Mouse (Mus musculus) neural tube, embryonic 15.5 days (tissue): ENCODE data around the gene Trim41. TPM values are rescaled to one million over a fixed set of nuclear protein-coding genes. Genes with fewer than 3 reads are reported as not detected.
A peak's percentile ranks its signal among the peaks of the same experiment; 100 is the strongest.

Experiments used
- ATAC-seq: fragments of 200-750 bp; cut with Nextera tagmentation; 2 replicates; pipeline ENCODE4 v1.8.0; 2017; ENCODE audit warnings: mild to moderate bottlenecking, moderate TSS enrichment, moderate library complexity; ENCODE audit not compliant: low FRiP score
- H3K27ac ChIP-seq: fragments of 300-500 bp; sonication (generic); replicated peaks from 2 replicates; pipeline ENCODE4 v1.5.1; 2015; ENCODE audit warnings: mild to moderate bottlenecking, inconsistent platforms
- H3K27me3 ChIP-seq: fragments of 300-500 bp; sonication (generic); replicated peaks from 2 replicates; pipeline ENCODE4 v1.6.1; 2015; ENCODE audit warnings: inconsistent platforms
- H3K36me3 ChIP-seq: fragments of 300-500 bp; sonication (generic); 2 replicates; pipeline ENCODE4 v1.6.1; 2015; ENCODE audit warnings: inconsistent platforms
- H3K4me1 ChIP-seq: fragments of 300-500 bp; sonication (generic); 2 replicates; pipeline ENCODE4 v1.6.1; 2015; ENCODE audit warnings: inconsistent platforms
- H3K4me2 ChIP-seq: fragments of 300-500 bp; sonication (generic); 2 replicates; pipeline ENCODE4 v1.6.1; 2015; ENCODE audit warnings: inconsistent platforms, mild to moderate bottlenecking, moderate library complexity
- H3K4me3 ChIP-seq: fragments of 300-500 bp; sonication (generic); replicated peaks from 2 replicates; pipeline ENCODE4 v1.5.1; 2015; ENCODE audit warnings: mild to moderate bottlenecking, inconsistent platforms
- H3K9ac ChIP-seq: fragments of 300-500 bp; sonication (generic); replicated peaks from 2 replicates; pipeline ENCODE4 v1.6.1; 2015; ENCODE audit warnings: mild to moderate bottlenecking, inconsistent platforms
- H3K9me3 ChIP-seq: fragments of 300-500 bp; sonication (generic); replicated peaks from 2 replicates; pipeline ENCODE4 v1.6.1; 2016; ENCODE audit warnings: inconsistent platforms
- WGBS: fragments of 180-500 bp; shearing (Covaris S2); methylation state at CpG from one replicate; pipeline ENCODE4 v1.1.7; 2015; ENCODE audit warnings: mixed read lengths; 5-methylcytosine and 5-hydroxymethylcytosine counted together
- polyA plus RNA-seq: library from polyadenylated mRNA; unstranded; fragments of >200 nt; fragmentation: Nextera tagmentation; extraction: Ambion mirVana; gene quantifications from 2 replicates; pipeline ENCODE4 v1.2.1, GENCODE M21; 2015

Trim41 gene
- polyA plus RNA-seq, 1 experiment from 2014 or later, result 6.4 TPM

DNA sequence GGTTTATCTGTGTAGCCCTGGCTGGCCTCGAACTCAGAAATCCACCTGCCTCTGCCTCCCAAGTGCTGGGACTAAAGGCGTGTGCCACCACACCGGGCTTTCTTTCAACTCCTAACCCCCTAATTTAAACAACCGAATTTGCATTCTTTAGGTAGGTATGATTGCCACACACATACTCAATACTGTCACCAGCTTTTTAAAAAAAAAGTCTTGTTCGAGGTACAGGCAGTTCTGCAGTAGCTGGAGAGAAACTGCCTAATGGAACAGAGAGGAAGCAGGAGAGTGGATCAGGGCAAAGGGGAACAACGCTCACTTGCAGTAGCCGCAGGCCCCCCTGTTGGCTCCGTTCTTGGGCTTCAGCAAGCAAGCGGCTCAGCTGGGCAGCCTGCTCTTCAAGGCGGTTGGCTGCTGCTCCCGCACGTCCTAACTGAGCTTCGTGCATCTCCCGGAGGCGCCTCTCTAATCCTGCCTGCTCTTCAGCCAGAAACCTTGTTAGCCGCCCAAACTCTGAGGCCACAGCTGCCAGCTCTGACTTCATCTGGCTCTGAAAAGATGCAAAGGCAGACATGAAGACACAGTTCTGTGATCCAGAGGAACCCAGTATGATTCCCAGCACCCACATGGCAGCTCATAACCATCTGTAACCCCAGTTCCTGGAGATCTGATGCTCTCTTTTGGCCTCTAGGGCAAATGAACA is 8.3 kb downstream of the Trim41 start:
- ATAC-seq, result no peak
- Histone ChIP-seq H3K4me3 (no peak overlapping the region), H3K27me3 (no peaks in the 10 kb centered on the region), H3K36me3 (peaks cover 85% of the 10 kb centered on the region), H3K4me2 (no peak overlapping the region), H3K9ac (no peak overlapping the region), H3K9me3 (no peaks in the 10 kb centered on the region), H3K4me1 (peaks cover 8% of the 10 kb centered on the region), H3K27ac (no peak overlapping the region)
- 74% methylated on average over 16 of the region's 16 CpGs for WGBS

DNA sequence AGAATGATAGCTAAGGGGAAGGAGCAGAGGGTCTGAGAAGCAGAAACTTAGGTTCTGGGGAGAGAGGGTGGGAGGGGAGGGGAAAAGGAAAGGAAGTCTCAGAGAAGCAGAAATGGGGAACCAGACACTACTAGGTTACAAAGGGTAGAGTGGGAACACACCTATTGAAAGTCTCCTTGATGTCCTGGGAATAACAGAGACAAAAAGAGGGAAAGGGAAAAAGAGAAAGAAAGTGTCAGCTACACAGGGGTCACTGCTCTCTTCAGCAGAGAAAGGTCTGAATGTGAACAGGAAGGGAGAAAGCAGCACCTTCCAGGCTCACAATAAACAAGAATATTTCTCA is 8.9 kb downstream of the Trim41 start:
- no peak overlapping the region for H3K27ac ChIP-seq
- no peak overlapping the region for H3K4me3 ChIP-seq
- H3K9me3 ChIP-seq, result no peaks in the 10 kb centered on the region
- H3K9ac ChIP-seq, result no peak overlapping the region
- H3K27me3 ChIP-seq, result no peaks in the 10 kb centered on the region
- peaks cover 91% of the 10 kb centered on the region for H3K36me3 ChIP-seq
- ATAC-seq, result no peak
- no peak overlapping the region for H3K4me2 ChIP-seq
- H3K4me1 ChIP-seq, result peaks cover 3% of the 10 kb centered on the region

DNA sequence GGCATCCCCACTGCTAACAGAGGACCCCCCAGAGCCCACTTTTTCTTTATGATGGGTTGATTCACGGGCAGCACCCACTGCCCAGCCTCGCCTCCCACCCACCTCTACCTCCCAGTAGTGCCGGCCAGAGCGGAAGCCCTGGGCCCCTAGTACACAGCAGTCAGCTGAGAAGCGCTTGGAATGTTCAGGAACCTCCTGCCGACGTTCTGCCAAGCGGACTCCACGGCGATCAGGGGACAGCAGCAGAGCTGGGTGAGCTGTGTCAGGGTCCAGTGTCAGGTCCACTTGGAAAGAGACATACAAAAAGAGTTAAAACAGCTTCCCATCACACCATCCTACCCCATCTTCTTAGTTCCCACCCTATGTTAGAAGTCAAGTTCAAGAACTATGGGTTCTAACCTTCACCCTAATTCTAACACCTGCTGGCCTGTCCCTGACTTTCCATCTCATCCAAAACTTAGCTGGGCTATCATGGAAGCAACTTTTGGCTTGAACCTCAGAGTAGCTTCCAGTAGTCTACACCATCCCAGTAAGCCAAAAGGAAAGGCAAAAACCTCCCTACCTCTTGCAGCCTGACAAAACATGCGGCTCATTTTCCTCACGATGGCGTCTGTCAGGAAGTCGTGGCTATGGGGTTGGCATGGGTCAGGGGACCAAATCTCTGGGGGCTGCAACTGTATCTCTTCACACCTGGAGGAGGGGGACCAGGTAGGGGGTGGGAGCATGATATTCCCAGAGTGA is 9.4 kb downstream of the Trim41 start:
- WGBS, result 67% methylated on average over 14 of the region's 14 CpGs
- H3K4me1 ChIP-seq, result peaks cover 6% of the 10 kb centered on the region

DNA sequence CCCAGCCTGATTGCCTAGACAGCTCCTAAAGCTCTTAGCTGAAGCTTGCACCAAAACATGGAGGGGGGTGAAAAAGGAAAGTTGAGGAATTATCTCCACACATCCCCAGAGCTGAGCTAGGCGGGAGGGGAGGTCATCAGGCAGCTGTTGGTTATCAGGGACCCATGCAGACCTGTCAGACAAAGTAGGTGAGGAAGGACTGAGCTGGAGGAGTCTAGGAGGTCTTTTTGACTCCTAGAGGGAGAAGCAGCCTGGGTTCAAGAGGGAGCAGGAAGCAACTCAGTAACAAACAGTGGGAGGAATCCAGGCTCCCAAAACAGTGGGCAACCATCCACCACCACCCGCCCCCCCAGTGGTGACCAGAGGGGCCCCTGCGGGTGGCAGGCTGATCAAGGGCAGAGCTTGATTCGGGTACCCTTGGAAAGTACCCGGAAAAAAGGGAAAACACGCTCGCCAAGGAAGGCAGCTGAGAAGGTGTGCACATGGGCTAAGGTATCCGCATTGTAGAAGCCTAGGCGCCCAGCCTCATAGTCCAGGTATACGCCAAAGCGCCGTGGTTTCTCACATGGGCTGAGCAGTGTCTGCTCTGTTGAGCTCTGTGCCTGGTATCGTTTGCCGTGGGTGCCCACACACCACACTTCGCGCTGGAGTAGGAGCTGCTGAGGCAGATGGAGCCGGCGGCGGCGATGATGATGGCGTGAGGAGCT is 10.1 kb downstream of the Trim41 start:
- H3K9me3 ChIP-seq, result no peaks in the 10 kb centered on the region
- peaks cover 95% of the 10 kb centered on the region for H3K36me3 ChIP-seq
- no peak overlapping the region for H3K9ac ChIP-seq
- no peak overlapping the region for H3K4me3 ChIP-seq
- WGBS, result 60% methylated on average over 21 of the region's 21 CpGs
- peak; percentile 48 for ATAC-seq
- no peak overlapping the region for H3K27ac ChIP-seq
- no peak overlapping the region for H3K4me2 ChIP-seq
- H3K27me3 ChIP-seq, result no peaks in the 10 kb centered on the region
- peaks cover 14% of the 10 kb centered on the region for H3K4me1 ChIP-seq

More for the DNA sequence above, 9.4 kb downstream of the Trim41 start:
- H3K9me3 ChIP-seq, result no peaks in the 10 kb centered on the region
- H3K36me3 ChIP-seq, result peaks cover 94% of the 10 kb centered on the region
- no peak overlapping the region for H3K27ac ChIP-seq
- no peaks in the 10 kb centered on the region for H3K27me3 ChIP-seq
- no peak overlapping the region for H3K4me2 ChIP-seq
- peak; percentile 26; the same call in 1 of the 2 replicates for ATAC-seq
- H3K9ac ChIP-seq, result no peak overlapping the region
- no peak overlapping the region for H3K4me3 ChIP-seq

DNA sequence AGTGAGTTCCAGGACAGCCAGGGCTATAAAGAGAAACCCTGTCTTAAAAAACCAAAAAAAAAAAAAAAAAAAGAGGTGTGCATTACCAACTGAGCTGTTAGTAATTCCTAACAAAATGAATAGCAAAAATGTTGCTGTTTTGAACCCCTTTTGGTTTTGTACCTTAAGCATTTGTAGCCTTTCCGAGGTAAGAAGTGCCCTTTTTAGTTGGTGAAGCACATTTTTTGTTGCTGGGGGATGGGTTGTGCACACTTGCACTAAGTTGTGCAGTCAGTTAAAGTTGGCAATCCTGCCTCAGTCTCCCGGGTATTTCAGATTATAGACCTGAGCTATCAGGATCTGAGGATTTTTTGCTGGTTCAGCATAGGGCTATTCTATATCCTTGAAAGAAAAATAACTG is 12.2 kb downstream of the Trim41 start:
- Histone ChIP-seq H3K4me2 (no peak overlapping the region), H3K4me3 (no peak overlapping the region), H3K4me1 (peaks cover 25% of the 10 kb centered on the region), H3K36me3 (peaks cover 82% of the 10 kb centered on the region), H3K27me3 (no peaks in the 10 kb centered on the region), H3K27ac (no peak overlapping the region), H3K9ac (no peak overlapping the region), H3K9me3 (no peaks in the 10 kb centered on the region)
- 86% methylated on average over 2 of the region's 2 CpGs for WGBS
- ATAC-seq, result no peak

DNA sequence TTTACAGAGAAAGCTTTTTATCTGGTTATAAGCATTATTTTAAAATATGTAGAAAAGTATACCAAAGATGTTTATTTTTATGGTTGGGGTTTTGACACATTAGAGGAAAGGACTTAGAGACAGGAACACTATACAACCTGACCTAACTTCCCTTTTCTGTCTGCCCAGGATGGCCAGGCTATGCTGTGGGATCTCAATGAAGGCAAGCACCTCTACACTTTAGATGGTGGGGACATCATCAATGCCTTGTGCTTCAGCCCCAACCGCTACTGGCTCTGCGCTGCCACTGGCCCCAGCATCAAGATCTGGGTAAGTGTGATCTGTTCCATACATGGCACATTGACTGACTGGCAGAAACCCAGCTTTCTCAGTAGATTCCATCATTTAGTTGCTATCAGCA is 13.2 kb downstream of the Trim41 start:
- H3K4me1 ChIP-seq, result peaks cover 27% of the 10 kb centered on the region
- H3K4me3 ChIP-seq, result no peak overlapping the region
- 93% methylated on average over 2 of the region's 2 CpGs for WGBS
- no peaks in the 10 kb centered on the region for H3K27me3 ChIP-seq
- no peak overlapping the region for H3K9ac ChIP-seq
- no peaks in the 10 kb centered on the region for H3K9me3 ChIP-seq
- no peak for ATAC-seq
- no peak overlapping the region for H3K4me2 ChIP-seq
- peaks cover 75% of the 10 kb centered on the region for H3K36me3 ChIP-seq
- H3K27ac ChIP-seq, result no peak overlapping the region

DNA sequence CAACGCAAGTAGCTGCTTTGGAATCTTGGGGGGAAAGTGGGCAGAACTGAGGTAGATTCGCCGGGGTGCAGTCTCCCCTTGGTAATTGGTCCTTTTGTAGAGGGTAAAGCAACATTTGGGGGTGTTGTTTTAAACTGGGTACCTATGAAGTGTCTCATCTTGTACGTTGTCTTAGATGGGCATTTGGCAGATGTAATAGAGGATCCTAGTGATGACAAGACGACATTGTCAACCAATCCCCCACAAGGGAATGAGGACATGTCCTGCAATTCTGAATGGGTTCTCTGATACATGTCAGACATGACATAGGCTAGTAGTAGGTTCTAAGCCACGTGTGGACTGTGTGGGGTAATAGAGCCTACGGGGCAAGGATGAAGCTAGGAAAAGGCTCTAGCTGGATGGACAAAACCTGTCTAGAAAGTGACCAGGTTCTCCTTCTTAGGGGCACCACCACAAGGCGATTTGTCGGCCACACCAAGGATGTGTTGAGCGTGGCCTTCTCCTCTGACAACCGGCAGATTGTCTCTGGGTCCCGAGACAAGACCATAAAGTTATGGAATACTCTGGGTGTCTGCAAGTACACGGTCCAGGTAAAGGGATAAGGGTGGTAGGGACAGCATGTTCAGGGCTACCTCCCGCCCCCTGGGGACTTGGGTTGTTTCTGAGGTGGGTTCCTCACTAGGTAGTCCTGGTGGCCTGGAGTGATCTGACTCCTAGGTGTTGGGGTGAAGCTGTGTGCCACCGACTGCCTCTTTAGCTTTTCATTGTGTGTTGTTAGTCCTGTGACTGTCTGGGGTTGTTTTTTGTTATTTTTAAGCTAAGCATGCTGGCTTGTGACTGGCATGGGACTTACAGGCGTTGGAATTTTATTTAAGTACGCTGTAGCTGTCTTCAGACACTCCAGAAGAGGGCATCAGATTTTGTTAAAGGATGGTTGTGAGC is 15.1 kb downstream of the Trim41 start:
- Histone ChIP-seq H3K27me3 (no peaks in the 10 kb centered on the region), H3K36me3 (peaks cover 57% of the 10 kb centered on the region), H3K9me3 (no peaks in the 10 kb centered on the region), H3K4me2 (peak overlapping the region; percentile 92), H3K27ac (no peak overlapping the region), H3K4me1 (peaks cover 46% of the 10 kb centered on the region), H3K4me3 (peak overlapping the region; percentile 76), H3K9ac (peak overlapping the region; percentile 82)
- ATAC-seq, result no peak
- WGBS, result 80% methylated on average over 17 of the region's 17 CpGs

DNA sequence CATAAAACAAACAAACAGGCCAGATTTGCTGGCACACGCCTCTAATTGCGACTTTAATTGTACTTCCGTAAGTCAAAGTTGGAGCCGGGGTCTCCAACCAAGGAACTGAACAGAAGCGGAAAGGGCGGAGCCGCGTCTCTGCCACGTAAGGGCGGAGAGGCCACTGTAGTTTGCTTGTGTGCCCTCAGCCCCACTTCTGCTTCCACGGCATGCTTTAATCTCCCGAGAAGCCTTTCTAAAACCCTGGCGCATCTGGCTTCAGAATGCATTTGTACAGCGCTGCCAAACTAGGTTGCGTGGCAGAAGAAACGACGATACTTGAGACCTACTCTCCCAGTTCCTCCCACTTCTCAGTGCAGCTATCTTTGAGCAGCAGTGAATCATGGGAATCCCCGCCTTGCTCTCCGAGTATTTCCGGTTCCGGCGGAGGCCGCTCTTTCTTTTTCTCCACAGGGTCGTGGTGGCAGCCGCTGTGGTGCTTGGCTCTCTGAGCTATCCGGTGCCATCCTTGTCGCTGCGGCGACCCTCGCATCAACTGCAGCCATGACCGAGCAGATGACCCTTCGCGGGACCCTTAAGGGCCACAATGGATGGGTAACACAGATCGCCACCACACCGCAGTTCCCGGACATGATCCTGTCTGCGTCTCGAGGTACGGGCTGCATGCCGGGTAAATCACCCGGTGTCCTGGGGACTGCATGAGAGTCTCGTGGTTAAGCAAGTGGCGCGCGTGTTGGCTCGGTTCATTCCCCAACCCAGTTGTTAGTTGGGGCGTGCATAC is 17.0 kb downstream of the Trim41 start, which contains the start of gene Rack1:
Gene Rack1, plus strand, starts transcription at position 412 of the 781 bp plus-strand sequence.
- H3K4me3 ChIP-seq, result peak within 1 kb of the TSS; percentile 76
- peak within 1 kb of the TSS; percentile 92 for H3K4me2 ChIP-seq
- WGBS, result under 1% methylated on average over 47 of the region's 47 CpGs

DNA sequence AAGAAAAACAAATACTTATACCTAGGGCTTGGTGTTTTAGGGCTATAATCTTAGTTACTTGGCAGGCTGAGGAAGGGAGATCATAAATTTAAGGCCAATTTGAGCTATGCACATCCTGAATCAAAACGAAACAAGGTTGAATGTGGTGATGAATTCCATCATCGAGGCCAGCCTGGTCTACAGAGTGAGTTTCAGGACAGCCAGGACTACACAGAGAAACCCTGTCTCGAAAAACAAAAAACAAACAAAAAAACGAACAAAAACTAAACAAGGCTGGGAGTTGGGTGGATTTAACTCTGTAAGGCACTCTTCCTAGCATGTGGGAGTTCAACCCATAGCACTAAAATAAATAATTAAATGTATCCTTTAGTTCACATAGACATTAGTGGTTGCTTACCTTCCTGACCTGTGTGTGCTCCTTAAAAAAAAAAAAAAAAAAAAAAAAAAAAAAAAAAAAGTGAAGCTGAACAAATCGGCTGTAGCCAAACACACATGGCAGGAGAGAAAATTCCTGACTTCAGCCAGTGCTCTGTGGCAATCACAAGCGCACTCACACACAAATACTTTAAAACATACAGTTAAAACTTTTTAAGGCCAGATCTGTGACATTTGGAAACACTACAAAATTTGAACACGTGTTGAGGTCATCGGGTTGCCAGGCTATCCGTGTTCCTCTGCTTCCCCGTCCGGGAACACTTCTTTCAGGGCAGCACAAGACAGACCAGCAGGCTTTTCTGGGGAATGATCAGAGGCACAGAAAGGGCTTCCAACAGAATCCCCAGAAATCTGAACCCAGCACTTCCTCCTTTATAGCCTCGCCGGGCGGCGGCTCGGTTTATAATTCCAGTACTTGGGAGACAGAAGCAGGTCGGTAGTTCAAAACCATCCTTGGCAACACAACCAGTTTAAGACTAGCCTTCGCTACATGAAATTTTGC is 17.9 kb downstream of the Trim41 start:
- peaks cover 46% of the 10 kb centered on the region for H3K4me1 ChIP-seq
- peak overlapping the region; percentile 76 for H3K4me3 ChIP-seq
- H3K4me2 ChIP-seq, result peak overlapping the region; percentile 92
- H3K9ac ChIP-seq, result peak overlapping the region; percentile 82
- no peaks in the 10 kb centered on the region for H3K27me3 ChIP-seq
- H3K9me3 ChIP-seq, result no peaks in the 10 kb centered on the region
- 8% methylated on average over 18 of the region's 18 CpGs for WGBS
- H3K36me3 ChIP-seq, result peaks cover 29% of the 10 kb centered on the region
- H3K27ac ChIP-seq, result peak overlapping the region; percentile 98
- ATAC-seq, result peak; percentile 4

More for the DNA sequence above, 17.0 kb downstream of the Trim41 start, which contains the start of gene Rack1:
- Histone ChIP-seq H3K27ac (peak within 1 kb of the TSS; percentile 98), H3K9me3 (no peaks in the 10 kb centered on the region), H3K36me3 (peaks cover 38% of the 10 kb centered on the region), H3K9ac (peak within 1 kb of the TSS; percentile 82), H3K4me1 (peaks cover 46% of the 10 kb centered on the region), H3K27me3 (no peaks in the 10 kb centered on the region)
- peak; percentile 93 for ATAC-seq

DNA sequence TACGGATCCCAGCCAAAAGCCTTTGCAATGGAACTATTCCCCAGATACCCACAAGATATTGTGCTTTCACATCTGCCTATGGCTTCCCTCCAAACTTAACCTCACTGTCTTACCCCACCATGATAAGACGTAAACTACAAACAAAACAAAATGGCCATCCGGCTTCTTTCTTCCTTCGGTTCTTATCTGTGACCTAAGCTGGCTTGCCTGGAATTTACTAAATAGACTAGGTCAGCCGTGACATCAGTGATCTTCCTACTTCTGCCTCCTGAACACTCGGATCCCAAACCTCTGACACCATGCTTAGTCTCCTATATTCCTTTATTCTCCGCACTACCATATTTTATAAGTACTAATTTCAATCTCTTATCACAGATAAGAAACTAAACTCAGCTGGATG is 18.8 kb downstream of the Trim41 start:
- H3K4me2 ChIP-seq, result peak overlapping the region; percentile 92
- H3K27ac ChIP-seq, result no peak overlapping the region
- no peaks in the 10 kb centered on the region for H3K27me3 ChIP-seq
- no peaks in the 10 kb centered on the region for H3K9me3 ChIP-seq
- ATAC-seq, result no peak
- H3K9ac ChIP-seq, result peak overlapping the region; percentile 28; the same call in 1 of the 2 replicates
- no peak overlapping the region for H3K4me3 ChIP-seq
- H3K36me3 ChIP-seq, result peaks cover 20% of the 10 kb centered on the region
- WGBS, result 86% methylated on average over 7 of the region's 7 CpGs
- peaks cover 45% of the 10 kb centered on the region for H3K4me1 ChIP-seq
